Mouse (Mus musculus): ENCODE results near the gene Ptpn3.
"Not testable (repeated sequence)": the region's sequence is repeated elsewhere in the genome, so short reads cannot be mapped to it uniquely, and the experiment has no call there.

Ptpn3 gene

GRCm38 (mm10) chr4:57217746-57218145 is 83.9 kb downstream of the Ptpn3 start:
- no peak for DNase-seq (ENCODE audit: low spot score)

DNA sequence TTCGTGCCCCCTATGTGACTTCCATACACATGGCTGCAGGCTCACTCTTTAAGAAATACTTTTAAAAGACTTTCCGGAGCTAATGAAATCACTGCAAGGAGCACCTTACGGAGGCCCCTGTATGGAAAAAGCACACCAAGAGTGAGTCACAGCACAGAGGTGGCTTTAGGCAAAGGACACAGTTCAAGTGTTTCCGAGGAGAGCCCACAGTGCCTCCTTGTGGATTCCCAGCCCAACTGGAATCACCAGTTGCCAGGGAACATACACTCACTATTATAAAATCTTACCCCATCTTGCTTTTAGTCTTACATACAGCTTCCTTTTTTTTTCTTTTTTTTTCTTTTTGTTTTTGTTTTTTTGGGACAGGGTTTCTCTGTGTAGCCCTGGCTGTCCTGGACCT is 85.1 kb downstream of the Ptpn3 start:
- no peak for DNase-seq (ENCODE audit: low spot score)

DNA sequence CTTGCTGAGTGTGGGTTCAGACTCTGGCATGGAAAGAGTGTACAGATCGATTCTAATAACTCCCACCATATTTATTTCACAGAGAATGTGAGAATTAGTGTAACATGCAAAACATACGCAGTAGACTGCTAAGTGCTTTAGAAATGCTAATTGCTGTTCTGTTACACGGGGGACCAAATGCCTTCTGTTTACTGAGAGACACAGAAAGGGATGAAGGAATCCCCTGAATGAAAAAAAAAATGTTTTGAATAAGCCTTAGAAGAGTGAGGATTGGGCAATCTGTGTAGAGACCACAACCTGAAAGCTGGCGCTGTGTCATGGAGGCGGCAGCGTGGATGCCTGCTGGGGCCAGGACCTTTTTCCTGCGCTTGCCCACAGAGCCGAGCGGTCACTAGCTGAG is 86.8 kb downstream of the Ptpn3 start:
- DNase-seq (ENCODE audit: low spot score) = no peak

DNA sequence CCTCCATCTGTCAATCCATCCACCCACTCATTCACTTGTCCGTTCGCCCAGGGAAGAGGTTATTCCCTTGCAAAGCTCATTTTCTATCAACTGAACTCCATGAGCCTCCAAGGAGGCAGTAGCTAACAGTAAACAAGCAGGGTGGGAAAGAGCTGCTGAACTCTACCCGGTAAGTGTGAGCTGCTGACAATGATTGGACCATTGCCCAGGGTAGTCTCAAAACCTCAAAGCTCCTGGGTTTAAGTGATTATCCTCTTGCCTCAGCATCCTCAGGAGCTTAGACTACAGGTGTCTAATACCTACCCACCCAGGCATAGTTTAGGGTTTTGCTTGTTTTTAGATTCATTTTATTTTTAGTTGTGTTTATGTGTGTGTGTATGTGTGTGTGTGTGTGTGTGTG is 87.5 kb downstream of the Ptpn3 start:
- DNase-seq (ENCODE audit: low spot score) = no peak

DNA sequence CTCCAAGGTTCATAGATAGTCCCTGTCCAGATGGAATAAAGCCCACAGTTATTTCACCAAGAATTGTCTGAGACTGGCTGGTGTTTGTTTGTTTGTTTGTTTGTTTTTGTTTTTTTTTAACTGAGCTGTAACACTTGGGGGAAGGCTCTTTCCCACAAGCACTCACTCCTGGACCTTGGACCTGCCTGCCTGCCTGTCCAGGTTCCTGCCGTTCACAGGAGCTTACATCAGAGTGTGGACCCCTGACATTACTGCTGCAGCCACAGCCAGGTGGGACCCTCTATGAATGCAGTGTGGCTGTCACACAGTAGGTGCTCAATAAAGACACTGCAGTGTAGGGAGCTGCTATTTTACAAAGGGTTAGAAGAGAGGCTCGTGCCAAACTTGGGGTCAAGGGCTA is 89.9 kb downstream of the Ptpn3 start:
- DNase-seq (ENCODE audit: low spot score) = no peak

- DNase-seq (ENCODE audit: low spot score) = no peak
Measured at GRCm38 (mm10) chr4:57205908-57206307, 95.7 kb downstream of the Ptpn3 start.

GRCm38 (mm10) chr4:57204780-57205179 is 96.9 kb downstream of the Ptpn3 start:
- DNase-seq (ENCODE audit: low spot score) = no peak

DNA sequence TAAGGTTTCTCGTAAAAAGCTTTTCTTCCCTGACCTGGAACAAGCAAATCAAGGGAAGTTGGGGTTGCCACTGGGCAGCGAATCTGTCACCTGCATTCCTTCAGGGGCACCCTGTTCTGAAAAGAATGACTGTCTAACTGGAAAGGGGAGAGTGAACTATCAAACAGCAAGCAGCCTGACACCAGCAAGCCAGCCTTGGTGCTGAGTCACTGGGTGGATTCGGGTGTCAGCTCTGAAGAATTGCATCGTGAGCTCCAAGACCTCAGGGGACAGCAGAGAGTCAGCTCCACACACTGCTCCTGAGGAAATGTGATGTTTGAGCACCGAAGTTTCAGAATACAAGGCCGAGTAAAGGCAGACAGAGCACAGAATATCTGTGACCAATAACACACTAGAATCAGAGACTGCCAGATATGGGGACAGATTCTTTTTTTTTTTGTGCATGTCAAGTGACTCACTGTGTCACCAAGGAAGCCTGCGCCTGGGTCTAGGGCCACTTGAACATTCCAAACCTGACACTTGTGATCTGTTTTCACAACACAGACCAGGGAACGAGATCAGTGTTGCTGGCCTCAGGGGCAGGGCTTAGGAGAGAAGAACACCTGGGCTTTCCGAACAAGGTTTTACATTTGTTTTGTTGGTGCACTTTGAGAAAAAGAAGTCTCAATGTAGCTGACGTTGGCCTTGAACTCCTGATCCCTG is 98.8 kb downstream of the Ptpn3 start:
- no peak for DNase-seq (ENCODE audit: low spot score)

- no peak for DNase-seq (ENCODE audit: low spot score)
Measured at GRCm38 (mm10) chr4:57202132-57202531, 99.5 kb downstream of the Ptpn3 start.

DNA sequence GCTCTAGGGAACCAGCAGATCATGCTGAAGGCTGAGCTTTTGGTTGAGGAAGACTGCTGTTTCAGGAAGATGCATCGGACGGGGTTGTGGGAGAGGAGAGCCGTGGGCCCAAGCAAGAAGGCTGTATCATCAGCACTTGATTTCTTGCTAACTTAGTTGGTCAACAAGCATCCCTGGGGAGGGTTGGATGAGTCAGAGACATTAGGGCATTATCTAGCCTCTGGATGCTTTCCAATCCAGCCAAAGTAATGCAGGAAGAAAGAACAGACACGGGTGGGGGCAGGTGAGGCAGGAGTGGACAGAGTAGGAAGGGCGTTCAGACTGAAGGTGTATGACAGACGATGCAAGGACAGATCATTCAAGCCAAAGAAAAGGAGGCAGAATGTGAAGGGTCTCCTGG is 101.0 kb downstream of the Ptpn3 start:
- no peak for DNase-seq (ENCODE audit: low spot score)

GRCm38 (mm10) chr4:57198666-57199393 is 102.8 kb downstream of the Ptpn3 start:
- not testable (repeated sequence) for DNase-seq (ENCODE audit: low spot score)

DNA sequence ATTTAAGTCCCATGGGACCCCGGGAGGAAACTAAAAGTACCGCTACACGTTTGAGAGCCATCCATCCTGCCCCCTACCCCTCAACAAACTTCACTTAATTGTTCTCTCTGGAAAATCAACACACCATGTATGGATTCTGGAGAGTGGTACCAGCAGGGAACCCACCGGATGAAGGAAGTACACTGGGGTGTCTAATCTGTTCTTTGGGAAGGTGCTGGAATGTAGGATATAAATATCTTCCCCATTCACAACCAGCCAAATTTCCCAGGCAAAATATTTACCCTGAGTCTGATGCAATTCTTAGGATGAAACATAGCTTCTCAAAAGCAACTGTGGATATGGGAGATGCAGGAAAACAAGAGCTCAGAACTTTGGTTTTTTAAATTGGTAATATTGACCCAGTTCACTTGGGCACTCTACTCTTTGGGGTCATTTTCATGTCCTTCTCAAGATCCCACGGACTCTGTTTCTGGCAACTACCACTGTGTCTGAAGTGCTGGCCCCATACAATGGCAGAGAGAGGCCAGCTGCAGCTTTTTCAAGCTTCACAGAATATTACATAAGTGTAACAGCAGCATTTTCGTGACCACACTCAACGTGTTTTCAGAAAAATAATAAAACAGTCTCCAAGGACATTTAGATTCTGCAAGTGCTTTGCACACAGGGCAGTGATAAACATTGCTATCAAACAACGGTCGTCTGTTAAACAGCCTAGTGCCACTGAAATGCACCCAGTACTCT is 109.9 kb downstream of the Ptpn3 start:
- no peak for DNase-seq (ENCODE audit: low spot score)

DNA sequence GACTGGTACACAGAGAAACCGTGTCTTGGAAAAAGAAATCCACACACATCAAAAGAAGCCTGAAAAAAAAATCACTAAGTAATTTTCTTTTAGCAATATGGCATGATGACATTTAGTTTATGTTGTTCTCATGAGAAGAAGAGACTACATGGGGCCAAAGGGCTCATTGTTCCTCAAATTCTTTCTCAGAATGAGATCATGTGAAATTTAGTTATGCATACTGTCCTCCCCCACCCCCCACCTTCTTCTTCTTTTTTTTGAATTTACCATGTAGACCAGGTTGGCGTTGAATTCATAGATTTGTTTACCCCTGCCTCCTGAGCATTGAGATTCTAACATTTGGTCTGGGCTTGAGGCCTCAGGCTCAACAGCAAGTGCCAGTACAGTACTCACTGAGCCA is 111.8 kb downstream of the Ptpn3 start:
- DNase-seq (ENCODE audit: low spot score) = no peak

DNA sequence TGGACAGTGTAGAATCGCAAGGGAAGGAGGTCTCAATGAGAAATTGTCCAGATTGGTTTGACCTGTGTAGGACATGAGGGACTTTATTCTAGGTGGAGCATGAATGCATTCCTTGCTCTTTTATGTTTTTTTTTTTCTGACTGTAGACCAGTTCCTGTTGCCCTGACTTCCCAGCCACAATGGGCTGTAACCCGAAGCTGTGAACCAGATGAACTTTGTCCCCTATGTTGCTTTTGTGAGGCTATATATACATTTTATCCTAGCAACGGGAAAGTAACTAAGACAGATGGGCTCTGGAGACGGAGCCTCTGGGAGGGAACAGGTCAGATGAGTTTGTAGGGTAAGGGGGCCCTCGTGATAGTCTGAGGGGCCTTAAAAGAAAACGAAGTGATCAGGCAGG is 115.6 kb downstream of the Ptpn3 start:
- DNase-seq (ENCODE audit: low spot score) = no peak

GRCm38 (mm10) chr4:57185462-57185861 is 116.2 kb downstream of the Ptpn3 start:
- no peak for DNase-seq (ENCODE audit: low spot score)

GRCm38 (mm10) chr4:57183493-57183892 is 118.1 kb downstream of the Ptpn3 start:
- no peak for DNase-seq (ENCODE audit: low spot score)

DNA sequence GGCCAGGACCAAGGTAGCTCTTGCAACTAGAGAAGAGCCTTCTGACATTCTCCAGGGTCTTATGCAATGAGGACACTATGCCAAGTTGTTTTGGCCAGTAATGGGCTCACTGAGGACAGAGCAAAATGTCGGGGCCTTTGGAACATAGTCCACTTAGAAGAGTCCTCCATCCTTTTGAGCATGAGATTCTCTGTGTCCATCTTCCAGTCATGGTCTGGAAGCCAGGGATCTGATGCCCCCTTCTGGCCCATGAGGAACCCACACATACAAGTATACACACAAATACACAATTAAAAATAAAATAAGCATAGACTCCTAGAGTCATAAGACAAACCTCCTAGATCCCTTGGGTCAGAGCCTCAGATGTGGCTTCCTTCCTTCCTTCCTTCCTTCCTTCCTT is 120.1 kb downstream of the Ptpn3 start:
- DNase-seq (ENCODE audit: low spot score) = no peak

GRCm38 (mm10) chr4:57178881-57179280 is 122.8 kb downstream of the Ptpn3 start:
- DNase-seq (ENCODE audit: low spot score) = no peak

- DNase-seq (ENCODE audit: low spot score) = no peak
Measured at GRCm38 (mm10) chr4:57175329-57175728, 126.3 kb downstream of the Ptpn3 start.

- no peak for DNase-seq (ENCODE audit: low spot score)
Measured at GRCm38 (mm10) chr4:57172861-57173260, 128.8 kb downstream of the Ptpn3 start.

- DNase-seq (ENCODE audit: low spot score) = no peak
Measured at GRCm38 (mm10) chr4:57171817-57172216, 129.8 kb downstream of the Ptpn3 start.

- no peak for DNase-seq (ENCODE audit: low spot score)
Measured at GRCm38 (mm10) chr4:57168680-57169079, 133.0 kb downstream of the Ptpn3 start.

- no peak for DNase-seq (ENCODE audit: low spot score)
Measured at GRCm38 (mm10) chr4:57168277-57168676, 133.4 kb downstream of the Ptpn3 start.
